Mouse (Mus musculus): ENCODE measurements at regions not wholly inside any gene's neighbourhood (a gene's known extent, or its start where the extent isn't known, plus 50 kb on each side); places are given as distances from the start of the nearest gene placed in this dataset.

- Histone ChIP-seq H3K4me2 (ENCODE audit: low read depth, low read length, poor library complexity, severe bottlenecking) (no peak overlapping the region), H3K4me1 (ENCODE audit: insufficient read depth, low read length) (no peaks in the 10 kb centered on the region), H3K27ac (ENCODE audit: low read depth, low read length) (no peak overlapping the region), H3K9ac (replicated peaks; ENCODE audit: low read length, poor library complexity, severe bottlenecking) (no peak overlapping the region), H3K36me3 (ENCODE audit: insufficient read depth, low read length) (no peaks in the 10 kb centered on the region), H3K9me3 (ENCODE audit: low read length) (no peaks in the 10 kb centered on the region), H3K27me3 (ENCODE audit: insufficient read depth, low read length) (no peaks in the 10 kb centered on the region), H3K4me3 (ENCODE audit: low read depth, low read length) (no peak overlapping the region)
- TF ChIP-seq CTCF (IDR thresholded peaks at IDR 0.05) = no peak
- WGBS = 85% methylated on average over 4 of the region's 4 CpGs
- ATAC-seq (ENCODE audit: low FRiP score) = no peak
- no peak for DNase-seq (ENCODE audit: low spot score)
Observed at GRCm38 (mm10) chr13:71245326-71245725, 403.7 kb upstream of the Adamts16 start.

- Histone ChIP-seq H3K4me1 (ENCODE audit: insufficient read depth, low read length) (no peaks in the 10 kb centered on the region), H3K9me3 (ENCODE audit: low read length) (no peaks in the 10 kb centered on the region), H3K27ac (ENCODE audit: low read depth, low read length) (no peak overlapping the region), H3K27me3 (ENCODE audit: insufficient read depth, low read length) (no peaks in the 10 kb centered on the region), H3K4me2 (ENCODE audit: low read depth, low read length, poor library complexity, severe bottlenecking) (no peak overlapping the region), H3K36me3 (ENCODE audit: insufficient read depth, low read length) (no peaks in the 10 kb centered on the region), H3K4me3 (ENCODE audit: low read depth, low read length) (no peak overlapping the region), H3K9ac (replicated peaks; ENCODE audit: low read length, poor library complexity, severe bottlenecking) (no peak overlapping the region)
- 56% methylated on average over 4 of the region's 4 CpGs for WGBS
- ATAC-seq (ENCODE audit: low FRiP score) = no peak
- peak; percentile 49 for DNase-seq (ENCODE audit: low spot score)
- peak; percentile 59 for TF ChIP-seq CTCF (IDR thresholded peaks at IDR 0.05)
Observed at GRCm38 (mm10) chr13:71239782-71240181, 398.2 kb upstream of the Adamts16 start.

GRCm38 (mm10) chr13:71235338-71235737, 393.7 kb upstream of the Adamts16 start:
- no peaks in the 10 kb centered on the region for H3K27me3 ChIP-seq (ENCODE audit: insufficient read depth, low read length)
- 94% methylated on average over 4 of the region's 4 CpGs for WGBS
- no peak overlapping the region for H3K9ac ChIP-seq (replicated peaks; ENCODE audit: low read length, poor library complexity, severe bottlenecking)
- DNase-seq (ENCODE audit: low spot score) = no peak
- H3K4me2 ChIP-seq (ENCODE audit: low read depth, low read length, poor library complexity, severe bottlenecking) = no peak overlapping the region
- H3K9me3 ChIP-seq (ENCODE audit: low read length) = no peaks in the 10 kb centered on the region
- ATAC-seq (ENCODE audit: low FRiP score) = no peak
- TF ChIP-seq CTCF (IDR thresholded peaks at IDR 0.05) = no peak
- H3K4me3 ChIP-seq (ENCODE audit: low read depth, low read length) = no peak overlapping the region
- no peaks in the 10 kb centered on the region for H3K36me3 ChIP-seq (ENCODE audit: insufficient read depth, low read length)
- H3K27ac ChIP-seq (ENCODE audit: low read depth, low read length) = no peak overlapping the region
- no peaks in the 10 kb centered on the region for H3K4me1 ChIP-seq (ENCODE audit: insufficient read depth, low read length)

GRCm38 (mm10) chr13:71231182-71231581, 389.6 kb upstream of the Adamts16 start:
- Histone ChIP-seq H3K27me3 (ENCODE audit: insufficient read depth, low read length) (no peaks in the 10 kb centered on the region), H3K4me1 (ENCODE audit: insufficient read depth, low read length) (no peaks in the 10 kb centered on the region), H3K9me3 (ENCODE audit: low read length) (no peaks in the 10 kb centered on the region), H3K27ac (ENCODE audit: low read depth, low read length) (no peak overlapping the region), H3K36me3 (ENCODE audit: insufficient read depth, low read length) (no peaks in the 10 kb centered on the region), H3K4me2 (ENCODE audit: low read depth, low read length, poor library complexity, severe bottlenecking) (no peak overlapping the region), H3K9ac (replicated peaks; ENCODE audit: low read length, poor library complexity, severe bottlenecking) (no peak overlapping the region), H3K4me3 (ENCODE audit: low read depth, low read length) (no peak overlapping the region)
- WGBS = 78% methylated on average over 5 of the region's 5 CpGs
- no peak for DNase-seq (ENCODE audit: low spot score)
- ATAC-seq (ENCODE audit: low FRiP score) = no peak
- TF ChIP-seq CTCF (IDR thresholded peaks at IDR 0.05) = no peak

GRCm38 (mm10) chr13:71214776-71215175, 373.2 kb upstream of the Adamts16 start:
- no peaks in the 10 kb centered on the region for H3K27me3 ChIP-seq (ENCODE audit: insufficient read depth, low read length)
- H3K4me2 ChIP-seq (ENCODE audit: low read depth, low read length, poor library complexity, severe bottlenecking) = no peak overlapping the region
- H3K36me3 ChIP-seq (ENCODE audit: insufficient read depth, low read length) = no peaks in the 10 kb centered on the region
- WGBS = 54% methylated on average over 5 of the region's 5 CpGs
- H3K4me3 ChIP-seq (ENCODE audit: low read depth, low read length) = no peak overlapping the region
- no peaks in the 10 kb centered on the region for H3K9me3 ChIP-seq (ENCODE audit: low read length)
- no peak overlapping the region for H3K27ac ChIP-seq (ENCODE audit: low read depth, low read length)
- DNase-seq (ENCODE audit: low spot score) (no peak), ATAC-seq (ENCODE audit: low FRiP score) (no peak)
- peak; percentile 41 for TF ChIP-seq CTCF (IDR thresholded peaks at IDR 0.05)
- no peaks in the 10 kb centered on the region for H3K4me1 ChIP-seq (ENCODE audit: insufficient read depth, low read length)
- no peak overlapping the region for H3K9ac ChIP-seq (replicated peaks; ENCODE audit: low read length, poor library complexity, severe bottlenecking)

GRCm38 (mm10) chr13:71211363-71211762, 369.8 kb upstream of the Adamts16 start:
- H3K27me3 ChIP-seq (ENCODE audit: insufficient read depth, low read length) = no peaks in the 10 kb centered on the region
- no peak overlapping the region for H3K4me3 ChIP-seq (ENCODE audit: low read depth, low read length)
- H3K4me1 ChIP-seq (ENCODE audit: insufficient read depth, low read length) = no peaks in the 10 kb centered on the region
- 0 out of 2 replicates have a peak, but pooled peaks have one; percentile 20 for ATAC-seq (ENCODE audit: low FRiP score)
- 26% methylated on average over 4 of the region's 4 CpGs for WGBS
- H3K36me3 ChIP-seq (ENCODE audit: insufficient read depth, low read length) = no peaks in the 10 kb centered on the region
- DNase-seq (ENCODE audit: low spot score) = no peak
- TF ChIP-seq CTCF (IDR thresholded peaks at IDR 0.05) = no peak
- H3K27ac ChIP-seq (ENCODE audit: low read depth, low read length) = no peak overlapping the region
- H3K9me3 ChIP-seq (ENCODE audit: low read length) = no peaks in the 10 kb centered on the region
- no peak overlapping the region for H3K9ac ChIP-seq (replicated peaks; ENCODE audit: low read length, poor library complexity, severe bottlenecking)
- H3K4me2 ChIP-seq (ENCODE audit: low read depth, low read length, poor library complexity, severe bottlenecking) = no peak overlapping the region

Data from midbrain, postnatal 0 days (tissue).